Mouse (Mus musculus) cortical plate, adult 2 months (tissue): ENCODE data around the gene Tmem102.

Source experiments
- CTCF ChIP-seq: fragments of 200-500 bp; IDR thresholded peaks from 2 replicates; pipeline ENCODE4 v1.5.1; 2011; ENCODE audit warnings: mild to moderate bottlenecking, control low read depth, low read length; ENCODE audit not compliant: insufficient read depth; ENCODE audit errors: extremely low read depth
- POLR2A ChIP-seq: fragments of 200-500 bp; IDR thresholded peaks from 2 replicates; pipeline ENCODE4 v1.6.1; 2011; ENCODE audit warnings: mild to moderate bottlenecking, low read length, control low read depth; ENCODE audit not compliant: insufficient read depth; ENCODE audit errors: extremely low read depth

DNA sequence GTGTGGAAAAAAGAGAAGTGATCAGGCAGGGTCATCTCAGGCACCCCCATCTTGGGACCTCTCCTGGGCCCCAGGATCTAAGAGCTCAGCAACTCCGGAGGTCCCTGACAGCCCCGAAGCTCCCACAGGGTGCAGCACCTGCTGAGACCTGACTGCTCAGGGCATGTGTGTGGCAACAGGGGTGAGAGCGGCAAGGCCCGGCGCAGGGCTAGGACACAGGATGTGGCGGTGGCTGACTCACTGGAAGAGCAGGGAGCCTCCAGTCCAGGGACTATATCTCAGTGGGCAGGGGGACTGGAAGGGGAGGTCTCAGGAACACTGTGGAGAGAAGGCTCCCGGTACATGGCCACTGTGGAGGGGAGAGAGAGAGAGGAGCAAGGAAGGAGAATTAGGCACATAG, 7.5 kb downstream of the Tmem102 start:
- TF ChIP-seq CTCF: no peak
- TF ChIP-seq POLR2A: no peak
